In genomic region chr14:31933841-31934271, GRCm38 (mm10) we compare ENCODE assay signal across 7 mouse cellular contexts.
DNase-seq lines count a peak whose midpoint lies in the region; ATAC-seq lines count a peak whose summit lies in the region.

No protein-coding gene starts in this region.

- H3K27me3 ChIP-seq in intestine, embryonic 15.5 days (replicated peaks) = no peaks in the 10 kb centered on the region
- no peaks in the 10 kb centered on the region for H3K27me3 ChIP-seq in limb, embryonic 13.5 days

- peak overlapping the region; percentile 67 for H3K4me2 ChIP-seq in intestine, embryonic 15.5 days (replicated peaks)
- H3K4me2 ChIP-seq in limb, embryonic 13.5 days (replicated peaks) = peak overlapping the region; percentile 71

- peak; percentile 75 for DNase-seq in R1 (ENCODE audit: low read depth, low spot score)
- peak; percentile 66 to 74 for DNase-seq in cerebellum, adult 18-20 months
- DNase-seq in neural tube, embryonic 10.5 days (ENCODE audit: extremely low spot score, low spot score) = peak; percentile 80
- DNase-seq in spleen, postnatal 4 days (ENCODE audit: low spot score in 2 of 2) = no peak

- ATAC-seq in frontal cortex, adult (ENCODE audit: low TSS enrichment) = peak; percentile 81
- ATAC-seq in intestine, embryonic 15.5 days = peak; percentile 83
- peak; percentile 71 for ATAC-seq in limb, embryonic 13.5 days (ENCODE audit: low FRiP score, low read depth)

- 3% methylated on average over 13 of the region's 13 CpGs for WGBS in intestine, embryonic 15.5 days
- WGBS in limb, embryonic 13.5 days = 0% methylated on average over 12 of the region's 13 CpGs

- H3K36me3 ChIP-seq in intestine, embryonic 15.5 days = no peaks in the 10 kb centered on the region
- no peaks in the 10 kb centered on the region for H3K36me3 ChIP-seq in limb, embryonic 13.5 days

- H3K4me1 ChIP-seq in intestine, embryonic 15.5 days (replicated peaks) = peaks cover 20% of the 10 kb centered on the region
- peaks cover 27% of the 10 kb centered on the region for H3K4me1 ChIP-seq in limb, embryonic 13.5 days

- H3K27ac ChIP-seq in intestine, embryonic 15.5 days = no peak overlapping the region
- no peak overlapping the region for H3K27ac ChIP-seq in limb, embryonic 13.5 days

- H3K9ac ChIP-seq in intestine, embryonic 15.5 days = peak overlapping the region; percentile 13; the same call in 1 of the 2 replicates
- H3K9ac ChIP-seq in limb, embryonic 13.5 days = peak overlapping the region; percentile 63

- H3K9me3 ChIP-seq in intestine, embryonic 15.5 days = no peaks in the 10 kb centered on the region
- H3K9me3 ChIP-seq in limb, embryonic 13.5 days = 0 out of 2 replicates have a peak, but pooled peaks cover 4% of the 10 kb centered on the region

- peak overlapping the region; percentile 33 for H3K4me3 ChIP-seq in intestine, embryonic 15.5 days (replicated peaks)
- H3K4me3 ChIP-seq in limb, embryonic 13.5 days = peak overlapping the region; percentile 42

Comparison
In these comparisons a context has a peak if more than half of its experiments do, and no peak if none do; other contexts are left out.
1. DNase-seq: peak in R1 (single experiment), cerebellum, adult 18-20 months (2 of 2) and neural tube, embryonic 10.5 days (single experiment); none in spleen, postnatal 4 days (0 of 2).
2. Peak in every context shown above with its lines, with median percentiles within 50 percentile points of each other: ATAC-seq.